Mouse (Mus musculus): ENCODE measurements around the gene Gm4175. TPM values are rescaled to one million over a fixed set of nuclear protein-coding genes. Genes with fewer than 3 reads are reported as not detected.
"Not testable (repeated sequence)": the region's sequence is repeated elsewhere in the genome, so short reads cannot be mapped to it uniquely, and the experiment has no call there.

Gm4175 gene
- polyA plus RNA-seq (2015; fragmentation: Nextera tagmentation; extraction: Ambion mirVana): not detected in 2 replicates

GRCm38 (mm10) chr7:21761375-21761774 lies at the start of gene Gm4175:
Gm4175 (minus strand) TSS chr7:21761475.
- H3K9ac ChIP-seq; ATAC-seq (ENCODE audit: insufficient number of reproducible peaks, low FRiP score, low TSS enrichment, low read depth); H3K36me3 ChIP-seq; H3K4me2 ChIP-seq (replicated peaks); H3K9me3 ChIP-seq (replicated peaks); H3K27me3 ChIP-seq; H3K4me3 ChIP-seq (replicated peaks); H3K27ac ChIP-seq (replicated peaks); H3K4me1 ChIP-seq: not testable (repeated sequence)
- WGBS: no CpG with 5 or more reads among the region's 5 CpGs

- not testable (repeated sequence) for H3K27ac ChIP-seq (replicated peaks); H3K9ac ChIP-seq; ATAC-seq (ENCODE audit: insufficient number of reproducible peaks, low FRiP score, low TSS enrichment, low read depth); H3K36me3 ChIP-seq; H3K4me1 ChIP-seq; H3K4me2 ChIP-seq (replicated peaks); H3K27me3 ChIP-seq; H3K9me3 ChIP-seq (replicated peaks); H3K4me3 ChIP-seq (replicated peaks)
- no CpG with 5 or more reads among the region's 3 CpGs for WGBS
These were observed 35.4 kb upstream of the Gm4175 start, which contains the start of gene Gm4177 for GRCm38 (mm10) chr7:21796628-21797027. Gm4177 (minus strand) TSS chr7:21796728.

Other genes with a start within 250 kb of the Gm4175 start
- gene Vmn1r130, start 249.7 kb downstream of the Gm4175 start, polyA plus RNA-seq (2015; fragmentation: Nextera tagmentation; extraction: Ambion mirVana): not detected in 2 replicates
- gene Vmn1r131, start 215.4 kb downstream of the Gm4175 start, polyA plus RNA-seq (2015; fragmentation: Nextera tagmentation; extraction: Ambion mirVana): not detected in 2 replicates
- gene Vmn1r132, start 147.4 kb downstream of the Gm4175 start, polyA plus RNA-seq (2015; fragmentation: Nextera tagmentation; extraction: Ambion mirVana): not detected in 2 replicates
- gene Gm4177, start 35.3 kb upstream of the Gm4175 start, polyA plus RNA-seq (2015; fragmentation: Nextera tagmentation; extraction: Ambion mirVana): not detected in 2 replicates
- gene Vmn1r135, start 70.9 kb upstream of the Gm4175 start, polyA plus RNA-seq (2015; fragmentation: Nextera tagmentation; extraction: Ambion mirVana): not detected in 2 replicates
- not detected in 2 replicates for gene Gm5725, start 82.8 kb upstream of the Gm4175 start, polyA plus RNA-seq (2015; fragmentation: Nextera tagmentation; extraction: Ambion mirVana)
- gene Gm5891, start 159.8 kb upstream of the Gm4175 start, polyA plus RNA-seq (2015; fragmentation: Nextera tagmentation; extraction: Ambion mirVana): not detected in 2 replicates
- not detected in 2 replicates for gene Vmn1r137, start 233.1 kb upstream of the Gm4175 start, polyA plus RNA-seq (2015; fragmentation: Nextera tagmentation; extraction: Ambion mirVana)

Data from embryonic facial prominence, embryonic 15.5 days (tissue).